Mouse (Mus musculus) embryonic facial prominence, embryonic 10.5 days (tissue): ENCODE data around the gene Tsen15. TPM values are rescaled to one million over a fixed set of nuclear protein-coding genes. Genes with fewer than 3 reads are reported as not detected.
"Not testable (repeated sequence)": the region's sequence is repeated elsewhere in the genome, so short reads cannot be mapped to it uniquely, and the experiment has no call there.

ENCODE experiments used
- DNase-seq: peaks from one replicate; pipeline ENCODE4 v3.0.0-alpha.2; 2017; ENCODE audit warnings: low spot score
- H3K27ac ChIP-seq: fragments of 300-500 bp; sonication (generic); replicated peaks from 2 replicates; pipeline ENCODE4 v1.5.1; 2016; ENCODE audit warnings: mild to moderate bottlenecking
- H3K27me3 ChIP-seq: fragments of 300-500 bp; sonication (generic); replicated peaks from 2 replicates; pipeline ENCODE4 v1.6.1; 2016; ENCODE audit warnings: low read depth, mild to moderate bottlenecking; ENCODE audit not compliant: poor library complexity, severe bottlenecking
- H3K36me3 ChIP-seq: fragments of 300-500 bp; sonication (generic); replicated peaks from 2 replicates; pipeline ENCODE4 v1.6.1; 2016; ENCODE audit warnings: mild to moderate bottlenecking, moderate library complexity
- H3K4me1 ChIP-seq: fragments of 300-500 bp; sonication (generic); 2 replicates; pipeline ENCODE4 v1.6.1; 2016
- H3K4me3 ChIP-seq: fragments of 300-500 bp; sonication (generic); 2 replicates; pipeline ENCODE4 v1.5.1; 2016; ENCODE audit warnings: mild to moderate bottlenecking, moderate library complexity
- H3K9me3 ChIP-seq: fragments of 300-500 bp; sonication (generic); 2 replicates; pipeline ENCODE4 v1.6.1; 2016; ENCODE audit warnings: mild to moderate bottlenecking
- WGBS: fragments of 180-500 bp; shearing (Covaris S2); methylation state at CpG from one replicate; pipeline ENCODE4 v1.1.7; 2016; 5-methylcytosine and 5-hydroxymethylcytosine counted together
- polyA plus RNA-seq: library from polyadenylated mRNA; unstranded; fragments of >200 nt; fragmentation: Nextera tagmentation; extraction: Ambion mirVana; gene quantifications from 2 replicates; pipeline ENCODE4 v1.2.1, GENCODE M21; 2016

Gene Tsen15
- polyA plus RNA-seq, 1 experiment from 2014 or later: 100 TPM

GRCm38 (mm10) chr1:152409356-152409755, 22.9 kb upstream of the Tsen15 start:
- DNase-seq: no peak
- Histone ChIP-seq H3K9me3 (peaks cover 4% of the 10 kb centered on the region; the same call in 1 of the 2 replicates), H3K4me1 (peaks cover 9% of the 10 kb centered on the region), H3K36me3 (no peaks in the 10 kb centered on the region), H3K27ac (no peak overlapping the region), H3K27me3 (0 out of 2 replicates have a peak, but pooled peaks cover 6% of the 10 kb centered on the region), H3K4me3 (no peak overlapping the region)
- WGBS: 79% methylated on average over 4 of the region's 4 CpGs

DNA sequence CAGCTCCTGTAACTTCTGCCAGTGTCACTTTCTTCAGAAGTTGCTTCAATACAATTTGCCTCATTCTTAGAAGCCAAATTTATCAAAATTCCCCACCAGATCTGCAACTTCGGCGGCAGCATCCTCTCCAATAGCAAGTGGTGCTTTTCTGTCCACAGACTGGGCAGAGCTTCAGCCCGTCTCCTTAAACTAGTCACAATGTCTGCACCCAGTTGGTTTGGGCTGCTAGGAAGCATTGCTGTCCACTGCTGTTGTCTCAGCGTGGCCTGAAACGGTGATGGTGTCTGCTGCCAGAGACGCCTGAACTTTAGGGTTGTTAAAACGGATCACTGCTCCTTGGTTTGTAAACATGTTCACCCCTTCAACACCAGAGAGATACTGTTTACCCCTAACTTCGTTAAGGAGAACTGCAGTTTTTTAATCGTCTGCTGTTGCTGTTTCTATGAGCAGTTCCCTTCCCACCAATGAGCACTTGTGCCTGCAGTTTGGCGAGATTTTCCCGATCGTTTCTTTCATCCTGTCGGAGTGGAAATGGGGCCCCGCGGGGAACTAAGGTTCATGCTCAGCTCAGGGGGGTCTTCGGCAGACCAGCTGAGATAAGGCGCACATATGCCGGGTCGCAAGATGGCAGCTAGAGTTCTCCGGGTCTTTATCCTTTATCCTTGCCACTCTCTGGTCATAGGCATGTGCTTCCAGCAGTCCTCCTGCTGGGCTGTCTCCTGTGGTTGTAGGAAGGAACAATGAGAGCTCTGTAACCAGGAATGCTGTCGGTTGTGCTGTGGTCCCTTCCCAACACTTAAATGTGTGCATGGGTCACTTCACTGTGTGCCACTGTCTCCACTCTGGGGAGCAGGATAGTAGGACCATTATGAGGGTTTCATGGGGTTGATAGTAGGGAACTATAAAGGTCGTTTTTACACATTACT, 20.8 kb upstream of the Tsen15 start:
- WGBS: 34% methylated on average over 22 of the region's 22 CpGs
- Histone ChIP-seq H3K36me3 (no peaks in the 10 kb centered on the region), H3K4me1 (peaks cover 8% of the 10 kb centered on the region), H3K4me3 (peak overlapping the region; percentile 38), H3K27ac (peak overlapping the region; percentile 61), H3K9me3 (no peaks in the 10 kb centered on the region; the same call in 1 of the 2 replicates), H3K27me3 (peaks cover 12% of the 10 kb centered on the region; the same call in 1 of the 2 replicates)
- DNase-seq: peak; percentile 18

DNA sequence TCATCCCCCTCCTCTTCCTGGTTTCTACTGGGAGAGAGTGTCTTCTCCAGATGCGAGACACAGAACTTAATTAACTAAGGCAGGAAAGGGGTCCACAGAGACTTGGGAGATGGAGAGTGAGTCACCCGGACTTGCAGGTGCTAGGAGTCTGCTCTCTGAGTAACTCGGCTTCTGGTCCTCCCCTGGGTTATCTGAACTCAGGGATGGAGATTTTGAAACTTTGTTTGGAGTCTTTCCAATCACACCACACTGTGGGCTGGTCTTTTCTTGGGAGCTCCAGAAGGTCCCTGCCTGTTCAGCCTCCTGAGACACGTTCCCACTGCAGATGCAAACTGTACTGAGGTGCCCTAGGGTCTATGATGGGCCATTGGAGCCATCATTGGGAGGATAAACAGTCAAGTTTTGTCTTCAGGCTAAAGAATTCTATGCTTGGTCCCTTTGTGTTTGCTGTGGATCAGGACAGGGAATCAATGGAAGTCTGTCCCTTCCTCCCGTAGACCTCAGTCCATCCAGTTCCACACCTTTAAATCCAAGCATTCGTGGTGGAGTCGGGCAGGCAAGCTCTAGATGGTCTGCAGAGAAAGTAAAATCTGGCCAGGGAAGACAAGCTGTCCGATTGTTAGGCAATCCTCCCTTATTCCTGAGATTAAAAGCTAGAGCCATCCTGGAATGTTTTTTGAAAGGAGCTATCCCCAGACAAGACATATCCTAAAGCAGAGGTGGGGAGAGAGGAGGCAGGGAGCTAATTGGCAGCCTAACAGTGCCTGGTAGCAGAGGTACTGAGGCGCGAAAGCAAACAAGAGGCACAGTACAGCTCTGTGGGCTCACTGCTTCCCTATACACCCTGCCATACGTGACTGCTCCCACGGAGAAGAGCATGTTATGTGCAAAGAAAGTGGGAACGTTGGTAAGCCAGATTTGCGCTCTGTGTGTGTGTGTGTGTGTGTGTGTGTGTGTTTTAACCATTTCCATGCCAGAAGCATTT, 14.4 kb upstream of the Tsen15 start:
- peak; percentile 18 for DNase-seq
- WGBS: 16% methylated on average over 14 of the region's 14 CpGs
- Histone ChIP-seq H3K27ac (peak overlapping the region; percentile 85; the same call in 1 of the 2 replicates), H3K4me1 (peaks cover 17% of the 10 kb centered on the region), H3K9me3 (no peaks in the 10 kb centered on the region), H3K27me3 (peaks cover 53% of the 10 kb centered on the region), H3K4me3 (peak overlapping the region; percentile 77), H3K36me3 (no peaks in the 10 kb centered on the region)

DNA sequence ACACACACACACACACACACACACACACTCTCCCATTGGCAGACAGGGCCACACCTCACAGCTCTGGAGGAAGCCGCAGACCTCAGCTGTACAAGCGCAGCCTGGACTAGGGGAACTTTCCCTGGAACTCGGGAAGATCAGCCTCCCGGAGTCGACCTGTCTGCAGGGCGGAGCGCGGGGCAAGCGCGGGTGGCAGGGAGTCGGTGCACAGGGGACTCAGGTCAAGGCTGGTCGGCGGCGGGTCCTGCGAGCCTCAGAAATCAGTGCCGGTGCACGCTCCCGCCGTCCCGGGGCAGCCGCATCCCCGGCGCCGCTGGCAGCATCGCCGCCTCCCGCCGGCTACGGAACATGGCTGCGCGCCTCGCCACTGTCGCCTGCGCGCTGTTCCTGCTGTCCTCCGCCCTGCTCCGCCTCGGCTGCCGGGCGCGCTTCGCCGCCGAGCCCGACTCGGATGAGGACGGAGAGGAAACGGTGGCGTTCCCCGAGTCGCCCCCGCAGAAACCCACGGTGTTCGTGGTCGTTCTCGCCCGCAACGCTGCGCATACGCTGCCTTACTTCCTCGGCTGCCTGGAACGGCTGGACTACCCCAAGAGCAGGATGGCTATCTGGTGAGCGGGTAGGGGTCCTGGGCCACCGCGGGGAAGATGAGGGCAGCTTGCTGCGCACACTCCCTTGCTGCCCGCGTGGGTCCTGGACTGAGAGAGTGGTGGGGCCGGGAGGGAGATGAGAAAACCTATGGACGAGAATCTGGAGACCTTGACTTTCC, 13.5 kb upstream of the Tsen15 start, which contains the start of gene Colgalt2:
Colgalt2 (plus strand) TSS at position 41 of the 766 bp plus-strand sequence.
- WGBS: under 1% methylated on average over 70 of the region's 70 CpGs
- Histone ChIP-seq H3K9me3 (no peaks in the 10 kb centered on the region), H3K36me3 (no peaks in the 10 kb centered on the region), H3K4me3 (peak within 1 kb of the TSS; percentile 77), H3K27ac (peak within 1 kb of the TSS; percentile 85), H3K27me3 (peaks cover 52% of the 10 kb centered on the region), H3K4me1 (peaks cover 17% of the 10 kb centered on the region)
- DNase-seq: peak; percentile 74

GRCm38 (mm10) chr1:152398708-152399107, 12.2 kb upstream of the Tsen15 start:
- peaks cover 52% of the 10 kb centered on the region for H3K27me3 ChIP-seq
- H3K27ac ChIP-seq: no peak overlapping the region
- no peak for DNase-seq
- 57% methylated on average over 1 of the region's 1 CpGs for WGBS
- no peak overlapping the region for H3K4me3 ChIP-seq
- H3K4me1 ChIP-seq: peaks cover 17% of the 10 kb centered on the region
- H3K9me3 ChIP-seq: no peaks in the 10 kb centered on the region
- no peaks in the 10 kb centered on the region for H3K36me3 ChIP-seq

DNA sequence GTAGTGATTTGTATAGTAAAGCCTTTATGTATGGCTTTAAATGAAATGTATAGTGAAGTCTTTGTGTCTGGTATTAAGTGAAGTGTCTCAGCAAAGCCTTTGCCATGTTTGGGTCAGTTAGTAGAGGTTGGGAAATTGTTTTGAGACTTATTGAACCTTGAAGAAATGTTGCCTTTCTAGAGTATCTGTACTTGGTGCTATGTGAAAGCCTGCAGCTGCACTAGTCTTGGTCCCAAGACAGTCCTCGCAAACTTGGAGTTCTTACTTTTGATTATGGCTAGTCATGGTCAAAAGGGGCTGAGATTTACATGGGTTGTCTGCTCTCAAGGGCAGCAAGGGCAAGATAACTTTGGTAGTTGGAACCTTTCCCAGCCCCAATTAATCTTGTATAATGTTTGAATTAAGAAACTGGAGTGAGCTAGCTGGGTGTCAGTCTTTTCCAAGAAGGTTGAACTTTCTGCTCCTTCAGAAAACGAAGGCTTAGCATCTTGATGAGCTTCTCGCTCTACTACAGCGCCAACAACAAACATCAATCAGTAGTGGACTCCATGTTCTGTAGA, 8.5 kb upstream of the Tsen15 start:
- no peak overlapping the region for H3K27ac ChIP-seq
- H3K36me3 ChIP-seq: no peaks in the 10 kb centered on the region
- no peaks in the 10 kb centered on the region for H3K9me3 ChIP-seq
- no peak overlapping the region for H3K4me3 ChIP-seq
- 83% methylated on average over 4 of the region's 4 CpGs for WGBS
- DNase-seq: no peak
- H3K4me1 ChIP-seq: peaks cover under 1% of the 10 kb centered on the region; the same call in 1 of the 2 replicates
- H3K27me3 ChIP-seq: peaks cover 25% of the 10 kb centered on the region

DNA sequence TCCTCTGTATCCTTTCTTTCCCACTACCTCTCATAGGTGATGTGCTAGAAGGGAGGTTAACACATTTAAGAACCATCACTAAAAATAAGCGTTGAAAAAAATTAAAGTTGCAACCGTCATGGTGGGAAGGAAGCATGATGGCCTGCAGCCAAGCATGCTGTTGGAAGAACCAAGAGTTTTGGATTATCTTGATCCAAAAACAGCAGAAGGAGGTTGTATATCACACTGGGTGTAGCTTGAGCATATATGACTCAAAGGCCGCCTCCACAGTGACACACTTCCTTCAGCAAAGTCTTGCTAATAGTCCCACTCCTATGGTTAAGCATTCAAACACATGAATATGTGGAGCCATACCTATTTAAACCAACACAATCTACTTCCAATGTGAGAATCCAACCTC, 7.6 kb upstream of the Tsen15 start:
- Histone ChIP-seq H3K27ac (no peak overlapping the region), H3K4me1 (no peaks in the 10 kb centered on the region)
- 91% methylated on average over 3 of the region's 3 CpGs for WGBS

GRCm38 (mm10) chr1:152389271-152389670, 2.8 kb upstream of the Tsen15 start:
- no peak overlapping the region for H3K27ac ChIP-seq
- H3K4me1 ChIP-seq: peaks cover 7% of the 10 kb centered on the region
- H3K36me3 ChIP-seq: 0 out of 2 replicates have a peak, but pooled peaks cover 2% of the 10 kb centered on the region
- no peak for DNase-seq
- no peaks in the 10 kb centered on the region for H3K9me3 ChIP-seq
- H3K4me3 ChIP-seq: no peak overlapping the region
- H3K27me3 ChIP-seq: 0 out of 2 replicates have a peak, but pooled peaks cover 3% of the 10 kb centered on the region

More for the DNA sequence above, 7.6 kb upstream of the Tsen15 start:
- Histone ChIP-seq H3K27me3 (peaks cover 17% of the 10 kb centered on the region), H3K36me3 (no peaks in the 10 kb centered on the region), H3K4me3 (no peak overlapping the region), H3K9me3 (no peaks in the 10 kb centered on the region)
- DNase-seq: no peak

GRCm38 (mm10) chr1:152385693-152386092, 795 bp downstream of the Tsen15 start:
- DNase-seq, H3K4me1 ChIP-seq, H3K27me3 ChIP-seq, H3K9me3 ChIP-seq: not testable (repeated sequence)
- 32% methylated on average over 2 of the region's 4 CpGs for WGBS
- H3K27ac ChIP-seq: peak overlapping the region; percentile 88
- peaks cover 18% of the 10 kb centered on the region for H3K36me3 ChIP-seq
- H3K4me3 ChIP-seq: peak overlapping the region; percentile 93

GRCm38 (mm10) chr1:152384589-152384988, 1.9 kb downstream of the Tsen15 start:
- Histone ChIP-seq H3K27me3 (0 out of 2 replicates have a peak, but pooled peaks cover 3% of the 10 kb centered on the region), H3K9me3 (no peaks in the 10 kb centered on the region), H3K27ac (no peak overlapping the region), H3K4me1 (peaks cover 7% of the 10 kb centered on the region), H3K4me3 (no peak overlapping the region), H3K36me3 (peaks cover 21% of the 10 kb centered on the region)
- DNase-seq: no peak
- 97% methylated on average over 1 of the region's 1 CpGs for WGBS

DNA sequence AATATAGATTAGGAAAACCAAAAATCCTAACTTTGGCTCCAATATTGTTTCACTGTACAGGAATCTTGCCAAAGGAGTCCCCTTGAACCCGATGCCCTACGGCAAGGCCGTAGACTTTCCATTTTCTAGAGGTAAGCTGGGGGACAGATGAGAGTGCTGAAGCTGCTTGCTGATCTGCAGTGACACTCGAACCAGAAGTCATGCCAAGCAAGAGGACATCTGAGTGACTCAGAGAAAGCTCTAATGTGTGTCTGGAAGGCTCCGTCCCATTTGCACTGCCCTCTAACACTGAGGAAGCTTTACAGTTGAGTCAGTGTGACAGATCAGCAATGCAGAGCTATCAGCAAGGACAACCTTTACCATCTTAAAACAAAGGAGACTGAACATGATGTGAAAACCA, 8.2 kb downstream of the Tsen15 start:
- Histone ChIP-seq H3K9me3 (no peaks in the 10 kb centered on the region), H3K27ac (no peak overlapping the region), H3K36me3 (peaks cover 44% of the 10 kb centered on the region), H3K4me3 (no peak overlapping the region), H3K27me3 (no peaks in the 10 kb centered on the region), H3K4me1 (no peaks in the 10 kb centered on the region)
- 89% methylated on average over 5 of the region's 5 CpGs for WGBS
- no peak for DNase-seq
